Mouse (Mus musculus) limb, embryonic 15.5 days (tissue): Measurements from ENCODE around the gene Igsf1. TPM values are rescaled to one million over a fixed set of nuclear protein-coding genes. Genes with fewer than 3 reads are reported as not detected.
A peak's percentile ranks its signal among the peaks of the same experiment; 100 is the strongest.

ENCODE experiments used
- ATAC-seq: fragments of 200-750 bp; cut with Nextera tagmentation; 2 replicates; pipeline ENCODE4 v1.8.0; 2017; ENCODE audit warnings: low read depth, moderate TSS enrichment; ENCODE audit not compliant: insufficient number of reproducible peaks, low FRiP score, low TSS enrichment
- H3K27ac ChIP-seq: fragments of 300-500 bp; sonication (generic); 2 replicates; pipeline ENCODE4 v1.5.1; 2015; ENCODE audit warnings: moderate library complexity, mild to moderate bottlenecking, inconsistent platforms
- H3K27me3 ChIP-seq: fragments of 300-500 bp; sonication (generic); 2 replicates; pipeline ENCODE4 v1.6.1; 2015; ENCODE audit warnings: inconsistent platforms
- H3K36me3 ChIP-seq: fragments of 300-500 bp; sonication (generic); 2 replicates; pipeline ENCODE4 v1.6.1; 2015; ENCODE audit warnings: inconsistent platforms
- H3K4me1 ChIP-seq: fragments of 300-500 bp; sonication (generic); 2 replicates; pipeline ENCODE4 v1.6.1; 2015; ENCODE audit warnings: inconsistent platforms
- H3K4me2 ChIP-seq: fragments of 300-500 bp; sonication (generic); 2 replicates; pipeline ENCODE4 v1.6.1; 2015; ENCODE audit warnings: mild to moderate bottlenecking, inconsistent platforms
- H3K4me3 ChIP-seq: fragments of 300-500 bp; sonication (generic); 2 replicates; pipeline ENCODE4 v1.5.1; 2015; ENCODE audit warnings: mild to moderate bottlenecking, inconsistent platforms
- H3K9ac ChIP-seq: fragments of 300-500 bp; sonication (generic); 2 replicates; pipeline ENCODE4 v1.6.1; 2015; ENCODE audit warnings: inconsistent platforms
- H3K9me3 ChIP-seq: fragments of 300-500 bp; sonication (generic); 2 replicates; pipeline ENCODE4 v1.6.1; 2016; ENCODE audit warnings: inconsistent platforms
- WGBS: fragments of 180-500 bp; shearing (Covaris S2); methylation state at CpG from one replicate; pipeline ENCODE4 v1.1.7; 2015; 5-methylcytosine and 5-hydroxymethylcytosine counted together
- polyA plus RNA-seq: library from polyadenylated mRNA; unstranded; fragments of >200 nt; fragmentation: Nextera tagmentation; extraction: Ambion mirVana; gene quantifications from 2 replicates; pipeline ENCODE4 v1.2.1, GENCODE M21; 2015

Igsf1 gene
- polyA plus RNA-seq = 2.7 and 6.5 TPM in 2 replicates

GRCm38 (mm10) chrX:49797213-49798019, at the start of gene Igsf1:
Igsf1 (minus strand) TSS chrX:49797749.
- H3K4me3 ChIP-seq = peak within 1 kb of the TSS; percentile 32
- H3K36me3 ChIP-seq = no peaks in the 10 kb centered on the region
- H3K27me3 ChIP-seq = no peaks in the 10 kb centered on the region
- 19% methylated on average over 28 of the region's 28 CpGs for WGBS
- no peaks in the 10 kb centered on the region for H3K4me1 ChIP-seq
- no peak for ATAC-seq
- no peak within 1 kb of the TSS for H3K9ac ChIP-seq
- peak within 1 kb of the TSS; percentile 49 for H3K4me2 ChIP-seq
- no peaks in the 10 kb centered on the region for H3K9me3 ChIP-seq
- H3K27ac ChIP-seq = no peak within 1 kb of the TSS

- no peaks in the 10 kb centered on the region for H3K36me3 ChIP-seq
- no peak overlapping the region for H3K27ac ChIP-seq
- no peak overlapping the region for H3K9ac ChIP-seq
- no peaks in the 10 kb centered on the region for H3K27me3 ChIP-seq
- no peak overlapping the region for H3K4me3 ChIP-seq
- H3K4me1 ChIP-seq = no peaks in the 10 kb centered on the region
- WGBS = 38% methylated on average over 2 of the region's 2 CpGs
- no peaks in the 10 kb centered on the region for H3K9me3 ChIP-seq
- no peak overlapping the region for H3K4me2 ChIP-seq
- no peak for ATAC-seq
These were observed 26.7 kb downstream of the Igsf1 start for GRCm38 (mm10) chrX:49770828-49771227.

- Histone ChIP-seq H3K27ac (no peak overlapping the region), H3K4me1 (no peaks in the 10 kb centered on the region), H3K4me3 (no peak overlapping the region), H3K4me2 (no peak overlapping the region), H3K27me3 (no peaks in the 10 kb centered on the region), H3K36me3 (no peaks in the 10 kb centered on the region), H3K9ac (no peak overlapping the region), H3K9me3 (no peaks in the 10 kb centered on the region)
- no peak for ATAC-seq
- 67% methylated on average over 5 of the region's 5 CpGs for WGBS
These were observed 52.4 kb downstream of the Igsf1 start for GRCm38 (mm10) chrX:49745192-49745591.

- no peak for ATAC-seq
- Histone ChIP-seq H3K27me3 (no peaks in the 10 kb centered on the region), H3K4me1 (no peaks in the 10 kb centered on the region), H3K36me3 (no peaks in the 10 kb centered on the region), H3K4me3 (no peak within 1 kb of the TSS), H3K9me3 (no peaks in the 10 kb centered on the region), H3K27ac (no peak within 1 kb of the TSS), H3K4me2 (no peak within 1 kb of the TSS), H3K9ac (no peak within 1 kb of the TSS)
- 78% methylated on average over 2 of the region's 2 CpGs for WGBS
These were observed 62.6 kb downstream of the Igsf1 start, which contains the start of gene Olfr1321 for GRCm38 (mm10) chrX:49734959-49735358. Olfr1321 (minus strand) TSS chrX:49735059.

Other genes starting within 250 kb of the Igsf1 start
- not detected in 2 replicates for gene Olfr1320, start 125.4 kb downstream of the Igsf1 start, polyA plus RNA-seq
- gene Olfr1321, start 62.7 kb downstream of the Igsf1 start, polyA plus RNA-seq = not detected in 2 replicates
- gene Olfr1322, start 93.7 kb upstream of the Igsf1 start, polyA plus RNA-seq = not detected in 2 replicates
- not detected in 2 replicates for gene Olfr1323, start 221.6 kb upstream of the Igsf1 start, polyA plus RNA-seq